Mouse (Mus musculus) limb, embryonic 14.5 days (tissue): Measurements from ENCODE around the gene Tmem132c. TPM values are rescaled to one million over a fixed set of nuclear protein-coding genes. Genes with fewer than 3 reads are reported as not detected.

Experiments used
- ATAC-seq: fragments of 200-750 bp; cut with Nextera tagmentation; 2 replicates; pipeline ENCODE4 v1.8.0; 2017; ENCODE audit warnings: low read depth, moderate number of reproducible peaks, moderate TSS enrichment; ENCODE audit not compliant: low FRiP score
- DNase-seq: peaks from one replicate; pipeline ENCODE4 v3.0.0-alpha.2; 2015; ENCODE audit warnings: low spot score
- H3K27ac ChIP-seq: fragments of 300-500 bp; sonication (generic); replicated peaks from 2 replicates; pipeline ENCODE4 v1.5.1; 2014; ENCODE audit warnings: low read depth, mild to moderate bottlenecking, low read length, moderate library complexity, mixed read lengths
- H3K27me3 ChIP-seq: fragments of 300-500 bp; sonication (generic); 2 replicates; pipeline ENCODE4 v1.6.1; 2014; ENCODE audit warnings: low read length, mixed read lengths; ENCODE audit not compliant: control insufficient read depth, insufficient read depth
- H3K36me3 ChIP-seq: fragments of 300-500 bp; sonication (generic); 2 replicates; pipeline ENCODE4 v1.6.1; 2014; ENCODE audit warnings: mild to moderate bottlenecking, low read length, moderate library complexity, mixed read lengths; ENCODE audit not compliant: control insufficient read depth, insufficient read depth
- H3K4me1 ChIP-seq: fragments of 300-500 bp; sonication (generic); 2 replicates; pipeline ENCODE4 v1.6.1; 2014; ENCODE audit warnings: antibody characterized with exemption, low read length, mixed read lengths; ENCODE audit not compliant: control insufficient read depth, insufficient read depth
- H3K4me2 ChIP-seq: fragments of 300-500 bp; sonication (generic); replicated peaks from 2 replicates; pipeline ENCODE4 v1.6.1; 2014; ENCODE audit warnings: low read depth, mild to moderate bottlenecking, low read length, moderate library complexity; ENCODE audit not compliant: severe bottlenecking
- H3K4me3 ChIP-seq: fragments of 300-500 bp; sonication (generic); replicated peaks from 2 replicates; pipeline ENCODE4 v1.5.1; 2014; ENCODE audit warnings: low read length
- H3K9ac ChIP-seq: fragments of 300-500 bp; sonication (generic); 2 replicates; pipeline ENCODE4 v1.6.1; 2014; ENCODE audit warnings: mild to moderate bottlenecking, low read depth, low read length, moderate library complexity; ENCODE audit not compliant: severe bottlenecking
- H3K9me3 ChIP-seq: fragments of 300-500 bp; sonication (generic); 2 replicates; pipeline ENCODE4 v1.6.1; 2016; ENCODE audit warnings: low read length; ENCODE audit not compliant: control insufficient read depth
- POLR2A ChIP-seq: fragments of 200-500 bp; IDR thresholded peaks from 2 replicates; pipeline ENCODE4 v1.8.0; 2012; ENCODE audit warnings: inconsistent platforms, mild to moderate bottlenecking, moderate library complexity, borderline replicate concordance; ENCODE audit not compliant: insufficient read depth, insufficient read length; ENCODE audit errors: extremely low read depth
- WGBS: fragments of 180-500 bp; shearing (Covaris S2); extraction: QIAGEN DNeasy Blood & Tissue Kit; methylation state at CpG from one replicate; pipeline ENCODE4 v1.1.7; 2014; 5-methylcytosine and 5-hydroxymethylcytosine counted together
- polyA plus RNA-seq, 2 experiments: library from polyadenylated mRNA; depleted of rRNA in 1 of 2; stranded (reverse) in 1 of 2; unstranded in 1 of 2; fragments of >200 nt; fragmentation: Nextera tagmentation in 1 of 2; extraction: Ambion mirVana in 1 of 2; gene quantifications; 2 replicates each; pipeline versions ENCODE4 v1.2.1 to v1.2.3; 2012 to 2014

Gene Tmem132c
- polyA plus RNA-seq, 2 experiments: 27.2 to 33.2 TPM

- no peak for ATAC-seq
Measured at GRCm38 (mm10) chr5:127607507-127607906, 365.9 kb downstream of the Tmem132c start.

GRCm38 (mm10) chr5:127609191-127609714, 367.6 kb downstream of the Tmem132c start:
- H3K9ac ChIP-seq: no peak overlapping the region
- no peaks in the 10 kb centered on the region for H3K4me1 ChIP-seq
- DNase-seq (no peak), ATAC-seq (no peak)
- H3K4me2 ChIP-seq: no peak overlapping the region
- WGBS: 82% methylated on average over 7 of the region's 7 CpGs
- no peaks in the 10 kb centered on the region for H3K9me3 ChIP-seq
- no peak overlapping the region for H3K4me3 ChIP-seq
- no peak for TF ChIP-seq POLR2A
- H3K27ac ChIP-seq: no peak overlapping the region
- H3K36me3 ChIP-seq: peaks cover 42% of the 10 kb centered on the region
- no peaks in the 10 kb centered on the region for H3K27me3 ChIP-seq

More at GRCm38 (mm10) chr5:127607507-127607906, 365.9 kb downstream of the Tmem132c start:
- Histone ChIP-seq H3K4me2 (no peak overlapping the region), H3K9ac (no peak overlapping the region), H3K4me1 (no peaks in the 10 kb centered on the region), H3K27me3 (no peaks in the 10 kb centered on the region), H3K9me3 (no peaks in the 10 kb centered on the region), H3K27ac (no peak overlapping the region), H3K36me3 (peaks cover 60% of the 10 kb centered on the region), H3K4me3 (no peak overlapping the region)
- 81% methylated on average over 2 of the region's 2 CpGs for WGBS
- TF ChIP-seq POLR2A: no peak
- DNase-seq: no peak

GRCm38 (mm10) chr5:127610787-127611509, 369.3 kb downstream of the Tmem132c start:
- Histone ChIP-seq H3K36me3 (peaks cover 29% of the 10 kb centered on the region), H3K9me3 (no peaks in the 10 kb centered on the region), H3K27ac (no peak overlapping the region), H3K4me1 (peaks cover 6% of the 10 kb centered on the region), H3K27me3 (no peaks in the 10 kb centered on the region), H3K4me3 (no peak overlapping the region), H3K4me2 (no peak overlapping the region), H3K9ac (no peak overlapping the region)
- ATAC-seq (no peak), DNase-seq (no peak)
- TF ChIP-seq POLR2A: no peak
- 76% methylated on average over 6 of the region's 6 CpGs for WGBS

- no peak for TF ChIP-seq POLR2A
- no peak overlapping the region for H3K4me2 ChIP-seq
- H3K9me3 ChIP-seq: no peaks in the 10 kb centered on the region
- DNase-seq (no peak), ATAC-seq (no peak)
- H3K9ac ChIP-seq: no peak overlapping the region
- no peaks in the 10 kb centered on the region for H3K27me3 ChIP-seq
- 95% methylated on average over 1 of the region's 1 CpGs for WGBS
- H3K4me1 ChIP-seq: peaks cover 11% of the 10 kb centered on the region
- H3K4me3 ChIP-seq: no peak overlapping the region
- H3K36me3 ChIP-seq: peaks cover 23% of the 10 kb centered on the region
- H3K27ac ChIP-seq: no peak overlapping the region
Measured at GRCm38 (mm10) chr5:127611881-127612280, 370.3 kb downstream of the Tmem132c start.

GRCm38 (mm10) chr5:127612397-127612796, 370.8 kb downstream of the Tmem132c start:
- Histone ChIP-seq H3K9ac (no peak overlapping the region), H3K27me3 (no peaks in the 10 kb centered on the region), H3K4me1 (peaks cover 11% of the 10 kb centered on the region), H3K9me3 (no peaks in the 10 kb centered on the region), H3K36me3 (peaks cover 18% of the 10 kb centered on the region), H3K4me3 (no peak overlapping the region), H3K4me2 (no peak overlapping the region), H3K27ac (no peak overlapping the region)
- DNase-seq: no peak
- 97% methylated on average over 6 of the region's 6 CpGs for WGBS
- no peak for ATAC-seq
- TF ChIP-seq POLR2A: no peak
